24 mouse cellular contexts compared by ENCODE assay signal in genomic region chr9:13933404-13933803, GRCm38 (mm10).
"Had no signal": no experiment of that assay in that cellular context is flagged by ENCODE, and none has a peak within 500 bp of the region (broad histone marks: within the 10 kb centered on the region; RNA-seq: fewer than 3 reads in every experiment).

No protein-coding gene starts in this region.

- H3K36me3 ChIP-seq: kidney, embryonic 15.5 days; limb, embryonic 12.5 days; limb, embryonic 15.5 days; lung, embryonic 15.5 days; midbrain, embryonic 10.5 days; midbrain, embryonic 13.5 days; neural tube, embryonic 13.5 days had no signal

- H3K4me1 ChIP-seq: kidney, embryonic 15.5 days; lung, embryonic 15.5 days; midbrain, embryonic 10.5 days; midbrain, embryonic 13.5 days had no signal

- DNase-seq: kidney, adult 11 months; kidney, adult 8-10 months; kidney, postnatal 10 days; kidney, postnatal 36 days; left cerebral cortex, postnatal 4 days; liver, postnatal 0 days; lung, postnatal 14 days; lung, postnatal 4 days; retina, postnatal 1 day; right cerebral cortex, postnatal 25 days; spleen, adult 18-20 months; thymus, adult 2 months; thymus, postnatal 14 days; thymus, postnatal 4 days had no signal

- H3K9me3 ChIP-seq: kidney, embryonic 15.5 days; limb, embryonic 15.5 days; lung, embryonic 15.5 days; midbrain, embryonic 13.5 days had no signal

- H3K27ac ChIP-seq: kidney, embryonic 15.5 days; limb, embryonic 12.5 days; limb, embryonic 15.5 days; lung, embryonic 15.5 days; midbrain, embryonic 10.5 days; midbrain, embryonic 13.5 days; neural tube, embryonic 13.5 days; stomach, postnatal 0 days had no signal

- H3K4me2 ChIP-seq: kidney, embryonic 15.5 days; limb, embryonic 12.5 days; limb, embryonic 15.5 days; lung, embryonic 15.5 days; midbrain, embryonic 13.5 days; neural tube, embryonic 13.5 days had no signal

- ATAC-seq: liver, postnatal 0 days; midbrain, embryonic 13.5 days; midbrain, embryonic 16.5 days had no signal

- H3K4me3 ChIP-seq: kidney, embryonic 15.5 days; limb, embryonic 12.5 days; limb, embryonic 15.5 days; lung, embryonic 15.5 days; midbrain, embryonic 10.5 days; midbrain, embryonic 13.5 days; myocyte; neural tube, embryonic 13.5 days had no signal

- H3K27me3 ChIP-seq: kidney, embryonic 15.5 days; limb, embryonic 12.5 days; limb, embryonic 15.5 days; lung, embryonic 15.5 days; midbrain, embryonic 13.5 days; neural tube, embryonic 13.5 days had no signal

- H3K9ac ChIP-seq: kidney, embryonic 15.5 days; limb, embryonic 12.5 days; limb, embryonic 15.5 days; liver, postnatal 0 days; lung, embryonic 15.5 days; midbrain, embryonic 13.5 days; neural tube, embryonic 13.5 days had no signal
